Mouse (Mus musculus) layer of hippocampus, postnatal 25 days (tissue): ENCODE measurements around the gene Tmem233. TPM values are rescaled to one million over a fixed set of nuclear protein-coding genes. Genes with fewer than 3 reads are reported as not detected.
A peak's percentile ranks its signal among the peaks of the same experiment; 100 is the strongest.

ENCODE experiments used
- DNase-seq, 2 experiments: peaks; one replicate each; pipeline ENCODE4 v3.0.0; 2022; ENCODE audit warnings: mixed read lengths in 2 of 2, low spot score in 1 of 2; ENCODE audit errors: extremely low spot score in 1 of 2
- total RNA-seq, 2 experiments: library from RNA; stranded (reverse); gene quantifications; 2 replicates each; pipeline ENCODE4 v1.2.3; 2021

Tmem233 gene
- total RNA-seq, 2 experiments from 2014 or later = not detected

GRCm38 (mm10) chr5:116030566-116031189, 52.4 kb downstream of the Tmem233 start:
- no peak for DNase-seq

GRCm38 (mm10) chr5:116029071-116029470, 54.0 kb downstream of the Tmem233 start:
- DNase-seq = no peak

GRCm38 (mm10) chr5:116026561-116026960, 56.5 kb downstream of the Tmem233 start:
- DNase-seq = no peak

- no peak for DNase-seq
Observed at GRCm38 (mm10) chr5:116026107-116026506, 56.9 kb downstream of the Tmem233 start.

GRCm38 (mm10) chr5:116024327-116024739, 58.7 kb downstream of the Tmem233 start, which contains the start of gene Prkab1:
Gene Prkab1 (minus strand): TSS chr5:116024508.
- DNase-seq = peak; percentile 71 to 76

- no peak for DNase-seq
Observed at GRCm38 (mm10) chr5:116023821-116024284, 59.2 kb downstream of the Tmem233 start.

GRCm38 (mm10) chr5:116023251-116023661, 59.8 kb downstream of the Tmem233 start:
- DNase-seq = peak in 1 of 2 experiments; percentile 21

GRCm38 (mm10) chr5:116022658-116023200, 60.3 kb downstream of the Tmem233 start:
- DNase-seq = no peak

GRCm38 (mm10) chr5:116022131-116022530, 60.9 kb downstream of the Tmem233 start:
- no peak for DNase-seq

GRCm38 (mm10) chr5:116021552-116021951, 61.5 kb downstream of the Tmem233 start:
- no peak for DNase-seq

- no peak for DNase-seq
Observed at GRCm38 (mm10) chr5:116019371-116019770, 63.7 kb downstream of the Tmem233 start.

- no peak for DNase-seq
Observed at GRCm38 (mm10) chr5:116018784-116019183, 64.3 kb downstream of the Tmem233 start.

GRCm38 (mm10) chr5:116018196-116018595, 64.8 kb downstream of the Tmem233 start:
- no peak for DNase-seq

- DNase-seq = no peak
Observed at GRCm38 (mm10) chr5:116017391-116017790, 65.7 kb downstream of the Tmem233 start.

- no peak for DNase-seq
Observed at GRCm38 (mm10) chr5:116016542-116016941, 66.5 kb downstream of the Tmem233 start.

GRCm38 (mm10) chr5:116014237-116014636, 68.8 kb downstream of the Tmem233 start:
- no peak for DNase-seq

GRCm38 (mm10) chr5:116013821-116014220, 69.2 kb downstream of the Tmem233 start:
- DNase-seq = no peak

- DNase-seq = no peak
Observed at GRCm38 (mm10) chr5:116012503-116012902, 70.5 kb downstream of the Tmem233 start.

- no peak for DNase-seq
Observed at GRCm38 (mm10) chr5:116011700-116012099, 71.3 kb downstream of the Tmem233 start.

- no peak for DNase-seq
Observed at GRCm38 (mm10) chr5:116009884-116010627, 73.0 kb downstream of the Tmem233 start.

GRCm38 (mm10) chr5:116009091-116009851, 73.8 kb downstream of the Tmem233 start:
- no peak for DNase-seq
